In genomic region chr7:91677934-91678333, GRCm38 (mm10) we compare ENCODE assay signal across 23 mouse cellular contexts.
DNase-seq lines count a peak whose midpoint lies in the region; ATAC-seq and TF ChIP-seq lines count a peak whose summit lies in the region.
"Had no signal": no experiment of that assay in that cellular context is flagged by ENCODE, and none has a peak within 500 bp of the region (broad histone marks: within the 10 kb centered on the region; RNA-seq: fewer than 3 reads in every experiment).

No protein-coding gene starts in this region.

- CTCF ChIA-PET in Patski (lab: Charles Lee): interaction anchor here (1.5 kb wide), 1 partner anchor 9 kb away, joined by 3 read pairs; no protein-coding TSS in a partner anchor

- H3K4me3 ChIP-seq in left cerebral cortex, adult 2 months: no peak overlapping the region
- H3K4me3 ChIP-seq in stomach, postnatal 0 days (ENCODE audit: low read depth, low read length): no peak overlapping the region
- H3K4me3 ChIP-seq: embryonic facial prominence, embryonic 13.5 days; embryonic facial prominence, embryonic 15.5 days; erythroblast, embryonic 14.5 days; forebrain, embryonic 10.5 days; forebrain, embryonic 12.5 days; forebrain, embryonic 15.5 days had no signal

- no peak for ATAC-seq in Patski
- ATAC-seq in stomach, postnatal 0 days (ENCODE audit: low FRiP score, low TSS enrichment): no peak
- ATAC-seq: forebrain, embryonic 15.5 days; forebrain, postnatal 0 days had no signal

- 67% methylated on average over 2 of the region's 2 CpGs for WGBS in stomach, postnatal 0 days

- no peaks in the 10 kb centered on the region for H3K4me1 ChIP-seq in stomach, postnatal 0 days (replicated peaks; ENCODE audit: control insufficient read depth, insufficient read depth)
- H3K4me1 ChIP-seq: embryonic facial prominence, embryonic 13.5 days; embryonic facial prominence, embryonic 15.5 days; forebrain, embryonic 10.5 days; forebrain, embryonic 12.5 days; forebrain, embryonic 15.5 days had no signal

- no peak overlapping the region for H3K9ac ChIP-seq in stomach, postnatal 0 days (ENCODE audit: low read length)
- H3K9ac ChIP-seq: embryonic facial prominence, embryonic 13.5 days; embryonic facial prominence, embryonic 15.5 days; forebrain, embryonic 12.5 days; forebrain, embryonic 15.5 days; forebrain, postnatal 0 days had no signal

- no peaks in the 10 kb centered on the region for H3K36me3 ChIP-seq in stomach, postnatal 0 days (ENCODE audit: control insufficient read depth, insufficient read depth, low read length)
- H3K36me3 ChIP-seq: embryonic facial prominence, embryonic 13.5 days; embryonic facial prominence, embryonic 15.5 days; forebrain, embryonic 10.5 days; forebrain, embryonic 12.5 days; forebrain, embryonic 15.5 days; G1E had no signal

- TF ChIP-seq EP300 in stomach, postnatal 0 days (optimal IDR thresholded peaks at IDR 0.05): no peak

- no peak for DNase-seq in left cerebral cortex, adult 2 months (ENCODE audit: extremely low spot score in 1 of 2, low spot score in 2 of 2)
- DNase-seq in left cerebral cortex, adult 11 months (ENCODE audit: low spot score): no peak
- no peak for DNase-seq in Patski (ENCODE audit: low read depth, low spot score)
- no peak for DNase-seq in stomach, postnatal 0 days (ENCODE audit: low spot score)
- DNase-seq in adrenal gland, adult 8-10 months: no peak
- no peak for DNase-seq in thymus, postnatal 4 days
- DNase-seq: adrenal gland, adult 2 months; adrenal gland, postnatal 14 days; adrenal gland, postnatal 36 days; cerebellum, adult 11-12 months; cerebellum, adult 2 months; cerebellum, adult 9-10 months; cerebellum, postnatal 10 days; cerebellum, postnatal 25 days; embryo, embryonic 11 days; forebrain, postnatal 0 days had no signal

- in situ Hi-C loops in Patski (cut with MboI; ENCODE audit: low pct_unique_long_range_greater_than_20kb): no loop called here

- H3K27me3 ChIP-seq in Patski: peaks cover 27% of the 10 kb centered on the region
- H3K27me3 ChIP-seq in stomach, postnatal 0 days (ENCODE audit: control insufficient read depth, insufficient read depth, low read length): no peaks in the 10 kb centered on the region
- H3K27me3 ChIP-seq: embryonic facial prominence, embryonic 13.5 days; embryonic facial prominence, embryonic 15.5 days; forebrain, embryonic 12.5 days; forebrain, embryonic 15.5 days had no signal

- no peaks in the 10 kb centered on the region for H3K9me3 ChIP-seq in stomach, postnatal 0 days (ENCODE audit: control insufficient read depth, low read length)
- H3K9me3 ChIP-seq: embryonic facial prominence, embryonic 13.5 days; embryonic facial prominence, embryonic 15.5 days; forebrain, embryonic 10.5 days; forebrain, embryonic 12.5 days; forebrain, embryonic 15.5 days; G1E had no signal

- no peak overlapping the region for H3K27ac ChIP-seq in left cerebral cortex, adult 2 months
- H3K27ac ChIP-seq in stomach, postnatal 0 days (replicated peaks): no peak overlapping the region
- H3K27ac ChIP-seq: embryonic facial prominence, embryonic 13.5 days; embryonic facial prominence, embryonic 15.5 days; forebrain, embryonic 10.5 days; forebrain, embryonic 12.5 days; forebrain, embryonic 15.5 days had no signal

- peak; percentile 26 for TF ChIP-seq CTCF in left cerebral cortex, adult 2 months (IDR thresholded peaks at IDR 0.05)
- peak; percentile 18 for TF ChIP-seq CTCF in Patski (IDR thresholded peaks at IDR 0.05)
- TF ChIP-seq CTCF in stomach, postnatal 0 days (IDR thresholded peaks at IDR 0.05; ENCODE audit: low read depth): peak; percentile 16; the same call in 1 of the 2 replicates

- POLR2A ChIA-PET in Patski (lab: Charles Lee): no interaction called here

- intact Hi-C loops in left cerebral cortex, adult 2 months (cut with DNase I): no loop called here

- no peak overlapping the region for H3K4me2 ChIP-seq in stomach, postnatal 0 days (replicated peaks; ENCODE audit: low read depth)
- H3K4me2 ChIP-seq: embryonic facial prominence, embryonic 13.5 days; embryonic facial prominence, embryonic 15.5 days; forebrain, embryonic 12.5 days; forebrain, embryonic 15.5 days had no signal
